Mouse (Mus musculus): ENCODE results near the gene Atp6v0e. TPM values are rescaled to one million over a fixed set of nuclear protein-coding genes. Genes with fewer than 3 reads are reported as not detected.

The Atp6v0e gene
- polyA plus RNA-seq, 1 experiment from 2014 or later: 382 TPM

DNA sequence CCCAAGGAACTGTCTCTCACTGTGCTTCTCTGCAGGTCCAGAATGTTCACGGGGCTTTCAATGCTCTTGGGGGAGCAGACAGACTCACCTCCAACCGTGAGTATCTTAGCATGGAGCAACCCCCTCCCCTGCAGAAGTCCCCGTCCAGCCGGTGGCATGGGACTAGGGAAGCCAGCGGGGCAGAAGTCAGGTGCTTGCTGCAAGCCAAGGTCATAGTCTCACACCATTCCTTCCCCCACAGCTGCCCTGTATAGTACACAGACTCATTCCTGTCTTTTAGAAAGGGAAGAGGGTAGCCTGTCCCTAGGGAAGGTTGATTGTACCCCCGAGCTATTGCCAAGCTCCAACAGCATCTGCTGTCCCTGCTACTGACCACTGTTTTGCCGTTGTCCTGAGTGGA is 27.1 kb upstream of the Atp6v0e start:
- no peak for TF ChIP-seq CTCF (IDR thresholded peaks at IDR 0.05)
- no peak for TF ChIP-seq EP300 (IDR thresholded peaks at IDR 0.05)
- Histone ChIP-seq H3K4me2 (replicated peaks; ENCODE audit: low read depth, low read length) (no peak overlapping the region), H3K4me1 (ENCODE audit: insufficient read depth, low read depth, low read length) (no peaks in the 10 kb centered on the region), H3K9me3 (ENCODE audit: low read length) (no peaks in the 10 kb centered on the region), H3K27me3 (replicated peaks; ENCODE audit: insufficient read depth, low read length) (no peaks in the 10 kb centered on the region), H3K9ac (replicated peaks; ENCODE audit: low read depth) (no peak overlapping the region), H3K27ac (ENCODE audit: low read length) (no peak overlapping the region), H3K4me3 (ENCODE audit: low read depth, low read length) (no peak overlapping the region), H3K36me3 (ENCODE audit: insufficient read depth, low read length) (peaks cover 7% of the 10 kb centered on the region; the same call in 1 of the 2 replicates)
- no peak for DNase-seq (ENCODE audit: low spot score)
- no peak for ATAC-seq
- 84% methylated on average over 7 of the region's 7 CpGs for WGBS

DNA sequence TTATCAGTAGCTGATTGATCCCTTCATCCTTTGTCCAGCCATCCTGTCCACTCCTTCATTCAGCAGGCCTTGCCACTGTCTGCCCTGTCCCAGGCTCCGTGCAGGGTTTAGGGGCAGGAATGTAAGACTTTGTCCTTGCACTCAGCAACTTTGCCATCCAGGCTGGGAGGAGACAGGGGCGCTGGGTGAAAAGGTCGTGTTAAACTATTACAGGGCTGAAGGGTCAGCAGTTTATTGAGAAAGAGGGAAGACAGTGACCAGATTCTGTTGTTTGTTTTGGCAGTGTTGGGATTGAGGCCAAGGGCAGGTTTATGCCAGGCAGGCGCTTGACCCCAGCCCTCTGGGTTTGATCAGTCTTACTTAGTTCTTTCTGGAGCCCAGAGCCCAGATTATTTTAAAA is 25.2 kb upstream of the Atp6v0e start:
- 60% methylated on average over 4 of the region's 4 CpGs for WGBS
- ATAC-seq: no peak
- Histone ChIP-seq H3K4me2 (replicated peaks; ENCODE audit: low read depth, low read length) (no peak overlapping the region), H3K9ac (replicated peaks; ENCODE audit: low read depth) (no peak overlapping the region), H3K4me3 (ENCODE audit: low read depth, low read length) (no peak overlapping the region), H3K27me3 (replicated peaks; ENCODE audit: insufficient read depth, low read length) (no peaks in the 10 kb centered on the region), H3K27ac (ENCODE audit: low read length) (no peak overlapping the region), H3K9me3 (ENCODE audit: low read length) (no peaks in the 10 kb centered on the region), H3K4me1 (ENCODE audit: insufficient read depth, low read depth, low read length) (no peaks in the 10 kb centered on the region), H3K36me3 (ENCODE audit: insufficient read depth, low read length) (peaks cover 13% of the 10 kb centered on the region; the same call in 1 of the 2 replicates)
- no peak for DNase-seq (ENCODE audit: low spot score)
- TF ChIP-seq EP300 (IDR thresholded peaks at IDR 0.05) (no peak), CTCF (IDR thresholded peaks at IDR 0.05) (no peak)

DNA sequence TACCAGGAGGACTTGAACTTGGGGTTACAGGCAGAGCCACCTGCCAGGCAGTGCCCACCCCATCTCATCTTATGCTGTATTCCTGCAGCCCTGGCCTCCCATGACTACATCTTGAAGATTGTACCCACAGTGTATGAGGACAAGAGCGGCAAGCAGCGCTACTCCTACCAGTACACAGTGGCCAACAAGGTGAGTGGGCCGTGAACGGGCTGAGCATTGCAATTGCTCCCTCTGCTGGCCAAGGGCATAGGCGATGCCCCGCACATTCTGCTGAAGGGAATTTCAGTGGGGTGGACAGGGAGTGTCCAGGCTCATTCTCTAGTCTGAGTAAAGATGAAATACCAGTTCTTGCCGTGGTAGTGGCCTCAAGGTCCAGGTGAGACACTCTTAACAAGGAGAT is 24.4 kb upstream of the Atp6v0e start:
- peak; percentile 84 for ATAC-seq
- H3K4me2 ChIP-seq (replicated peaks; ENCODE audit: low read depth, low read length): no peak overlapping the region
- no peaks in the 10 kb centered on the region for H3K27me3 ChIP-seq (replicated peaks; ENCODE audit: insufficient read depth, low read length)
- peaks cover 21% of the 10 kb centered on the region; the same call in 1 of the 2 replicates for H3K36me3 ChIP-seq (ENCODE audit: insufficient read depth, low read length)
- WGBS: 11% methylated on average over 7 of the region's 7 CpGs
- no peak overlapping the region for H3K27ac ChIP-seq (ENCODE audit: low read length)
- no peak overlapping the region for H3K4me3 ChIP-seq (ENCODE audit: low read depth, low read length)
- DNase-seq (ENCODE audit: low spot score): peak; percentile 90
- no peak overlapping the region for H3K9ac ChIP-seq (replicated peaks; ENCODE audit: low read depth)
- no peaks in the 10 kb centered on the region for H3K4me1 ChIP-seq (ENCODE audit: insufficient read depth, low read depth, low read length)
- TF ChIP-seq CTCF (IDR thresholded peaks at IDR 0.05): peak; percentile 100
- no peak for TF ChIP-seq EP300 (IDR thresholded peaks at IDR 0.05)
- no peaks in the 10 kb centered on the region for H3K9me3 ChIP-seq (ENCODE audit: low read length)

DNA sequence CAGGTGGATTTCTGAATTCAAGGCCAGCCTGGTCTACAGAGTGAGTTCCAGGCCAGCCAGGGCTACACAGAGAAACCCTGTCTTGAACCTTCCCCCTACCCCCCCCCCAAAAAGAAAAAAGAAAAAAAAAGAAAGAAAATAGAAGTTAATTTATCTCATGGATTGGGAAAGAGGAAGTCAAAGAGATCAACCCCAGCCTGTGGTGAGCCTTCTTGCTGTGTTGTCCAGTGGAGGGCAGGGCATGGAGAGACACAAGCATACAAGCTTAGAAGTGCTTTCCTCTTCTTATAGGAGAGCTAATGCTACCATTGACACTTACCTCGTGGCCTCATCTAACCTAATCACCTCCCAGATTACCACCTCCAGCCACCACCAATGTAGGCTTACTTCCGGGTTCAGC is 23.2 kb upstream of the Atp6v0e start:
- Histone ChIP-seq H3K27ac (ENCODE audit: low read length) (no peak overlapping the region), H3K36me3 (ENCODE audit: insufficient read depth, low read length) (peaks cover 27% of the 10 kb centered on the region; the same call in 1 of the 2 replicates), H3K9ac (replicated peaks; ENCODE audit: low read depth) (no peak overlapping the region), H3K9me3 (ENCODE audit: low read length) (no peaks in the 10 kb centered on the region), H3K4me2 (replicated peaks; ENCODE audit: low read depth, low read length) (no peak overlapping the region), H3K4me1 (ENCODE audit: insufficient read depth, low read depth, low read length) (no peaks in the 10 kb centered on the region), H3K27me3 (replicated peaks; ENCODE audit: insufficient read depth, low read length) (no peaks in the 10 kb centered on the region), H3K4me3 (ENCODE audit: low read depth, low read length) (no peak overlapping the region)
- ATAC-seq (no peak), DNase-seq (ENCODE audit: low spot score) (no peak)
- 91% methylated on average over 2 of the region's 2 CpGs for WGBS
- no peak for TF ChIP-seq CTCF (IDR thresholded peaks at IDR 0.05)
- TF ChIP-seq EP300 (IDR thresholded peaks at IDR 0.05): no peak

DNA sequence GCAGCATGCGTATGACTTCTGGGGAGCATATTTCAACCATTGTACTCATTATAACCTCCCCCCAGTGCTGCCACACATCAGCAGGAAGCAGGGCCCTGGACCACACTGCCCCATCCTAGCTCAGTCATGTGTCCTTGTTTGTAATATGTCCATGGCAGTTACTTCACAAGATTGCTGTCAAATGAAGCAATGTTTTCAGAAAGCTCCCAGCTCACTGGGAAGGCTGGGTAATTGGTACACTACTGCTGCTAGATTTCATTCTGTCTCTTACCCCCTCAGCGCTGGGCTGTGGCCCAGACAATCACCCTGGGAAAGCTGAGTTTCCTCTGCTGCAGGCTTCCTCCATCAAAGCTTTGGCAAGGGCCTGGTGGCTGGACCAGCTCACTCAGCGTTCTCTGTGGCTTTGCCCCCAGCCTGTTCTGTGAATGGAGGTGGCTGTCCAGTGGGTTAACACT is 22.7 kb upstream of the Atp6v0e start:
- 79% methylated on average over 3 of the region's 3 CpGs for WGBS
- H3K27ac ChIP-seq (ENCODE audit: low read length): no peak overlapping the region
- no peak overlapping the region for H3K9ac ChIP-seq (replicated peaks; ENCODE audit: low read depth)
- DNase-seq (ENCODE audit: low spot score): peak; percentile 78
- peak; percentile 67 for ATAC-seq
- H3K4me1 ChIP-seq (ENCODE audit: insufficient read depth, low read depth, low read length): no peaks in the 10 kb centered on the region
- H3K27me3 ChIP-seq (replicated peaks; ENCODE audit: insufficient read depth, low read length): no peaks in the 10 kb centered on the region
- peaks cover 27% of the 10 kb centered on the region; the same call in 1 of the 2 replicates for H3K36me3 ChIP-seq (ENCODE audit: insufficient read depth, low read length)
- no peak overlapping the region for H3K4me3 ChIP-seq (ENCODE audit: low read depth, low read length)
- no peak for TF ChIP-seq EP300 (IDR thresholded peaks at IDR 0.05)
- TF ChIP-seq CTCF (IDR thresholded peaks at IDR 0.05): no peak
- H3K9me3 ChIP-seq (ENCODE audit: low read length): no peaks in the 10 kb centered on the region
- H3K4me2 ChIP-seq (replicated peaks; ENCODE audit: low read depth, low read length): no peak overlapping the region

DNA sequence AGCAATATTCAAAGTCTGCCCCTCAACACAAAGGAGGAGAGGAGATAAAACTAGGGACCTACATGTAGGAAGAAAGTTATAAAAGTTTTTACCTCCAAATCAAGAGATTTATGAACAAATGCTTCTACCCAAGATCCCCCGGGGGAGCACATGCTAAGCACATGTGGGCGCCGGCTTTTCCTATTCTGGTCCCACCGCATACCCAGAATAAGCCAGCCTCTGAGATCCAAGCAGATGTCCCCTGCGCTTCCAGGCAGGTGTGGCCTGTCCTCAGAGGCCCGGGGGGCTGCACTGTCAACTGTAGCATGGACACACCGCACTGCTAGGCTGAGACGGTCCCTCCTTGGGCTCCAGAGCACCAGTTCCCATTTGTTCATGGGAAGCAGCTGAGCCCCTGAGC is 19.6 kb upstream of the Atp6v0e start:
- ATAC-seq (no peak), DNase-seq (ENCODE audit: low spot score) (no peak)
- Histone ChIP-seq H3K27ac (ENCODE audit: low read length) (no peak overlapping the region), H3K27me3 (replicated peaks; ENCODE audit: insufficient read depth, low read length) (no peaks in the 10 kb centered on the region), H3K36me3 (ENCODE audit: insufficient read depth, low read length) (peaks cover 32% of the 10 kb centered on the region; the same call in 1 of the 2 replicates), H3K9me3 (ENCODE audit: low read length) (no peaks in the 10 kb centered on the region), H3K4me3 (ENCODE audit: low read depth, low read length) (no peak overlapping the region), H3K4me1 (ENCODE audit: insufficient read depth, low read depth, low read length) (no peaks in the 10 kb centered on the region), H3K9ac (replicated peaks; ENCODE audit: low read depth) (no peak overlapping the region), H3K4me2 (replicated peaks; ENCODE audit: low read depth, low read length) (no peak overlapping the region)
- 96% methylated on average over 8 of the region's 8 CpGs for WGBS
- TF ChIP-seq EP300 (IDR thresholded peaks at IDR 0.05): no peak
- no peak for TF ChIP-seq CTCF (IDR thresholded peaks at IDR 0.05)

DNA sequence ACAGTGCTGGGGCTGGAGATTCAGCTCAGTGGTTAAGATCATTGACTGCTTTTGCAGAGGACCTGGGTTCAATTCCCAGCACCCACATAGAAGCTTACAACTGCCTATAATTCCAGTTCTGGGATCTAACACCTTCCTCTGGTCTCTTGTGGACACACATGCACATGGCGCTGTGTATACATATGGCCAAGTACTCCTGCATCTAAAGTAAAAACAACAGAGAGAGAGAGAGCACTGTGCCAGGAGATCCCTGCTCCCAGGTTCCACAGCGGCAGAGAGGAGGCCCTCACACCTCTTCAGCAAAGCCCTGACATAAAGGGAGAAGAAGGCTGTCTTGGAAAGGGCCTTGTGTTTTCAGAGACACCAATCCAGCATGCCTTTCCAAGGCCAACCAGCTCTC is 19.0 kb upstream of the Atp6v0e start:
- WGBS: 89% methylated on average over 2 of the region's 2 CpGs
- TF ChIP-seq CTCF (IDR thresholded peaks at IDR 0.05) (no peak), EP300 (IDR thresholded peaks at IDR 0.05) (no peak)
- H3K27ac ChIP-seq (ENCODE audit: low read length): no peak overlapping the region
- no peaks in the 10 kb centered on the region for H3K4me1 ChIP-seq (ENCODE audit: insufficient read depth, low read depth, low read length)
- H3K36me3 ChIP-seq (ENCODE audit: insufficient read depth, low read length): peaks cover 32% of the 10 kb centered on the region; the same call in 1 of the 2 replicates
- ATAC-seq: no peak
- no peak overlapping the region for H3K4me3 ChIP-seq (ENCODE audit: low read depth, low read length)
- no peaks in the 10 kb centered on the region for H3K27me3 ChIP-seq (replicated peaks; ENCODE audit: insufficient read depth, low read length)
- H3K4me2 ChIP-seq (replicated peaks; ENCODE audit: low read depth, low read length): no peak overlapping the region
- H3K9me3 ChIP-seq (ENCODE audit: low read length): no peaks in the 10 kb centered on the region
- no peak overlapping the region for H3K9ac ChIP-seq (replicated peaks; ENCODE audit: low read depth)
- DNase-seq (ENCODE audit: low spot score): no peak

All from lung, postnatal 0 days (tissue).